Mouse (Mus musculus) kidney, adult 9 months (tissue): ENCODE measurements around the gene Cradd.

Source experiments
- DNase-seq: peaks from one replicate; pipeline ENCODE4 v3.0.0; 2022

Cradd gene

GRCm38 (mm10) chr10:95302211-95303163 lies 21.4 kb downstream of the Cradd start:
- DNase-seq, result no peak

GRCm38 (mm10) chr10:95300178-95300793 lies 23.6 kb downstream of the Cradd start:
- no peak for DNase-seq

GRCm38 (mm10) chr10:95299808-95300133 lies 24.2 kb downstream of the Cradd start:
- DNase-seq, result no peak

- DNase-seq, result no peak
These were observed 24.7 kb downstream of the Cradd start for GRCm38 (mm10) chr10:95299010-95299807.

GRCm38 (mm10) chr10:95298504-95298903 lies 25.4 kb downstream of the Cradd start:
- DNase-seq, result no peak

GRCm38 (mm10) chr10:95297690-95298104 lies 26.2 kb downstream of the Cradd start:
- no peak for DNase-seq

- peak; percentile 69 for DNase-seq
These were observed 26.9 kb downstream of the Cradd start for GRCm38 (mm10) chr10:95297024-95297423.

- DNase-seq, result peak; percentile 93
These were observed 30.7 kb downstream of the Cradd start for GRCm38 (mm10) chr10:95293261-95293660.

- DNase-seq, result no peak
These were observed 31.7 kb downstream of the Cradd start for GRCm38 (mm10) chr10:95292269-95292668.

GRCm38 (mm10) chr10:95291133-95291876 lies 32.6 kb downstream of the Cradd start:
- DNase-seq, result no peak

GRCm38 (mm10) chr10:95289819-95290218 lies 34.1 kb downstream of the Cradd start:
- DNase-seq, result no peak

- DNase-seq, result no peak
These were observed 35.7 kb downstream of the Cradd start for GRCm38 (mm10) chr10:95288206-95288605.

GRCm38 (mm10) chr10:95287351-95287750 lies 36.6 kb downstream of the Cradd start:
- no peak for DNase-seq

- no peak for DNase-seq
These were observed 40.5 kb downstream of the Cradd start for GRCm38 (mm10) chr10:95283434-95283833.

GRCm38 (mm10) chr10:95281996-95282395 lies 41.9 kb downstream of the Cradd start:
- peak; percentile 51 for DNase-seq

- DNase-seq, result peak; percentile 82
These were observed 42.4 kb downstream of the Cradd start for GRCm38 (mm10) chr10:95281466-95281990.

- peak; percentile 89 for DNase-seq
These were observed 43.6 kb downstream of the Cradd start for GRCm38 (mm10) chr10:95280327-95280726.

- DNase-seq, result no peak
These were observed 44.5 kb downstream of the Cradd start for GRCm38 (mm10) chr10:95279459-95279858.

- no peak for DNase-seq
These were observed 45.8 kb downstream of the Cradd start for GRCm38 (mm10) chr10:95278085-95278484.

GRCm38 (mm10) chr10:95275488-95275887 lies 48.4 kb downstream of the Cradd start:
- DNase-seq, result peak; percentile 41

GRCm38 (mm10) chr10:95273226-95273625 lies 50.7 kb downstream of the Cradd start:
- peak; percentile 42 for DNase-seq

GRCm38 (mm10) chr10:95269151-95269550 lies 54.8 kb downstream of the Cradd start:
- no peak for DNase-seq
